Mouse (Mus musculus): ENCODE measurements around the gene Zfp750. TPM values are rescaled to one million over a fixed set of nuclear protein-coding genes. Genes with fewer than 3 reads are reported as not detected.

Zfp750 gene
- polyA plus RNA-seq, 1 experiment from 2014 or later = 9.9 TPM

DNA sequence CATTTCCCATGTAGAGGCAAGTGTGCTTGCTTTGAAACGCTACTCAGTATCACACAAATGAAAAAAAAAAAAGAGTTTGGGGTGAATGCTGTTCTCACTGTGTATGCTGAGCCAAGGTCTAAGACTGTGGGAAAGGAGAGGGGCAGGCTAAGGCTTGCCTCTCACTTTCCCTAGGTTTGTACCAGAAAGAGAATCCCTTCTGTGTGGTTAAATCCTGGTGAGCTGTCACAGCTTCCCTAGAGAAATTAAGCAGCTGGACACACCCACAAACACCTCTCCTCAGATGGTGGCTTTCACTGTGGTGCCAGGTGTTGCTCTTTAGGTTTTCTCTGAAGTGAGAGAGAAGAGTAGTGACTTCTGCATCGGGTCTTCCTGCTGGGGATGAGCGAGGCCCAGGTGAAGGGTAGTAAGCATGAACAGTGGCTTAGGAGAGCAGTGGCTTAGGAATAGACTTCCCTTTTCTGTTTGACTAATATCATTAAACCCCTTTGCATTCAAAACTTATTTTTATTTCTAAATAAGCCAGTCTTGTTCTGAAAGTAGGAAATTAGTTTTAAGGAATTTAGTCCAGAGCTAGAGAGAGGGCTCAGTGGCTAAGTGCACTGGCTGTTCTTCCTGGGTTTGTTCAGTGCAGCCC, 26.4 kb upstream of the Zfp750 start:
- WGBS = 67% methylated on average over 3 of the region's 3 CpGs
- Histone ChIP-seq H3K4me1 (ENCODE audit: control insufficient read depth, insufficient read depth, low read length) (peaks cover 24% of the 10 kb centered on the region), H3K27ac (replicated peaks; ENCODE audit: low read depth, low read length) (peak overlapping the region; percentile 77), H3K9ac (ENCODE audit: low read depth, low read length) (no peak overlapping the region), H3K4me3 (ENCODE audit: low read depth, low read length) (no peak overlapping the region), H3K9me3 (ENCODE audit: control insufficient read depth, low read length) (no peaks in the 10 kb centered on the region), H3K4me2 (ENCODE audit: low read depth, low read length) (no peak overlapping the region), H3K27me3 (replicated peaks; ENCODE audit: control insufficient read depth, insufficient read depth, low read length) (no peaks in the 10 kb centered on the region), H3K36me3 (ENCODE audit: control insufficient read depth, insufficient read depth, low read length) (0 out of 2 replicates have a peak, but pooled peaks cover 7% of the 10 kb centered on the region)
- peak; percentile 61 for DNase-seq (ENCODE audit: low spot score)
- peak; percentile 55; the same call in 1 of the 2 replicates for ATAC-seq (ENCODE audit: low read depth)

- no peak overlapping the region for H3K4me3 ChIP-seq (ENCODE audit: low read depth, low read length)
- H3K9ac ChIP-seq (ENCODE audit: low read depth, low read length) = 0 out of 2 replicates have a peak overlapping the region, but pooled peaks have one; percentile 19
- no peaks in the 10 kb centered on the region for H3K9me3 ChIP-seq (ENCODE audit: control insufficient read depth, low read length)
- 0 out of 2 replicates have a peak, but pooled peaks cover 7% of the 10 kb centered on the region for H3K36me3 ChIP-seq (ENCODE audit: control insufficient read depth, insufficient read depth, low read length)
- peaks cover 18% of the 10 kb centered on the region for H3K4me1 ChIP-seq (ENCODE audit: control insufficient read depth, insufficient read depth, low read length)
- peak overlapping the region; percentile 77 for H3K27ac ChIP-seq (replicated peaks; ENCODE audit: low read depth, low read length)
- H3K27me3 ChIP-seq (replicated peaks; ENCODE audit: control insufficient read depth, insufficient read depth, low read length) = no peaks in the 10 kb centered on the region
- peak; percentile 82 for ATAC-seq (ENCODE audit: low read depth)
- 48% methylated on average over 7 of the region's 7 CpGs for WGBS
- no peak overlapping the region for H3K4me2 ChIP-seq (ENCODE audit: low read depth, low read length)
- peak; percentile 78 for DNase-seq (ENCODE audit: low spot score)
These were observed 25.7 kb upstream of the Zfp750 start for GRCm38 (mm10) chr11:121544755-121545397.

- peaks cover 12% of the 10 kb centered on the region for H3K4me1 ChIP-seq (ENCODE audit: control insufficient read depth, insufficient read depth, low read length)
- no peak overlapping the region for H3K9ac ChIP-seq (ENCODE audit: low read depth, low read length)
- H3K27ac ChIP-seq (replicated peaks; ENCODE audit: low read depth, low read length) = peak overlapping the region; percentile 77
- H3K36me3 ChIP-seq (ENCODE audit: control insufficient read depth, insufficient read depth, low read length) = 0 out of 2 replicates have a peak, but pooled peaks cover 7% of the 10 kb centered on the region
- peak; percentile 79 for ATAC-seq (ENCODE audit: low read depth)
- no peak overlapping the region for H3K4me3 ChIP-seq (ENCODE audit: low read depth, low read length)
- 70% methylated on average over 9 of the region's 9 CpGs for WGBS
- H3K4me2 ChIP-seq (ENCODE audit: low read depth, low read length) = no peak overlapping the region
- peak; percentile 80 for DNase-seq (ENCODE audit: low spot score)
- H3K27me3 ChIP-seq (replicated peaks; ENCODE audit: control insufficient read depth, insufficient read depth, low read length) = no peaks in the 10 kb centered on the region
- no peaks in the 10 kb centered on the region for H3K9me3 ChIP-seq (ENCODE audit: control insufficient read depth, low read length)
These were observed 24.8 kb upstream of the Zfp750 start for GRCm38 (mm10) chr11:121543922-121544321.

GRCm38 (mm10) chr11:121543287-121543856, 24.2 kb upstream of the Zfp750 start:
- 0 out of 2 replicates have a peak, but pooled peaks cover 7% of the 10 kb centered on the region for H3K36me3 ChIP-seq (ENCODE audit: control insufficient read depth, insufficient read depth, low read length)
- no peak overlapping the region for H3K4me3 ChIP-seq (ENCODE audit: low read depth, low read length)
- 89% methylated on average over 5 of the region's 5 CpGs for WGBS
- H3K4me2 ChIP-seq (ENCODE audit: low read depth, low read length) = no peak overlapping the region
- H3K27me3 ChIP-seq (replicated peaks; ENCODE audit: control insufficient read depth, insufficient read depth, low read length) = no peaks in the 10 kb centered on the region
- H3K27ac ChIP-seq (replicated peaks; ENCODE audit: low read depth, low read length) = peak overlapping the region; percentile 77
- H3K4me1 ChIP-seq (ENCODE audit: control insufficient read depth, insufficient read depth, low read length) = peaks cover 12% of the 10 kb centered on the region
- ATAC-seq (ENCODE audit: low read depth) (no peak), DNase-seq (ENCODE audit: low spot score) (no peak)
- no peak overlapping the region for H3K9ac ChIP-seq (ENCODE audit: low read depth, low read length)
- no peaks in the 10 kb centered on the region for H3K9me3 ChIP-seq (ENCODE audit: control insufficient read depth, low read length)

GRCm38 (mm10) chr11:121542471-121542870, 23.3 kb upstream of the Zfp750 start:
- Histone ChIP-seq H3K4me3 (ENCODE audit: low read depth, low read length) (no peak overlapping the region), H3K9me3 (ENCODE audit: control insufficient read depth, low read length) (no peaks in the 10 kb centered on the region), H3K27ac (replicated peaks; ENCODE audit: low read depth, low read length) (no peak overlapping the region), H3K9ac (ENCODE audit: low read depth, low read length) (no peak overlapping the region), H3K36me3 (ENCODE audit: control insufficient read depth, insufficient read depth, low read length) (0 out of 2 replicates have a peak, but pooled peaks cover 7% of the 10 kb centered on the region), H3K4me1 (ENCODE audit: control insufficient read depth, insufficient read depth, low read length) (peaks cover 12% of the 10 kb centered on the region), H3K27me3 (replicated peaks; ENCODE audit: control insufficient read depth, insufficient read depth, low read length) (no peaks in the 10 kb centered on the region), H3K4me2 (ENCODE audit: low read depth, low read length) (no peak overlapping the region)
- WGBS = 70% methylated on average over 4 of the region's 4 CpGs
- DNase-seq (ENCODE audit: low spot score) (no peak), ATAC-seq (ENCODE audit: low read depth) (no peak)

GRCm38 (mm10) chr11:121536528-121536927, 17.4 kb upstream of the Zfp750 start:
- ATAC-seq (ENCODE audit: low read depth) (no peak), DNase-seq (ENCODE audit: low spot score) (no peak)
- 50% methylated on average over 3 of the region's 3 CpGs for WGBS
- no peak overlapping the region for H3K9ac ChIP-seq (ENCODE audit: low read depth, low read length)
- H3K27ac ChIP-seq (replicated peaks; ENCODE audit: low read depth, low read length) = no peak overlapping the region
- 0 out of 2 replicates have a peak, but pooled peaks cover 7% of the 10 kb centered on the region for H3K36me3 ChIP-seq (ENCODE audit: control insufficient read depth, insufficient read depth, low read length)
- H3K9me3 ChIP-seq (ENCODE audit: control insufficient read depth, low read length) = no peaks in the 10 kb centered on the region
- peaks cover 8% of the 10 kb centered on the region; the same call in 1 of the 2 replicates for H3K4me1 ChIP-seq (ENCODE audit: control insufficient read depth, insufficient read depth, low read length)
- H3K4me3 ChIP-seq (ENCODE audit: low read depth, low read length) = no peak overlapping the region
- no peak overlapping the region for H3K4me2 ChIP-seq (ENCODE audit: low read depth, low read length)
- H3K27me3 ChIP-seq (replicated peaks; ENCODE audit: control insufficient read depth, insufficient read depth, low read length) = no peaks in the 10 kb centered on the region

GRCm38 (mm10) chr11:121529747-121530146, 10.6 kb upstream of the Zfp750 start:
- no peak for ATAC-seq (ENCODE audit: low read depth)
- no peak overlapping the region for H3K27ac ChIP-seq (replicated peaks; ENCODE audit: low read depth, low read length)

GRCm38 (mm10) chr11:121524191-121524590, 5.1 kb upstream of the Zfp750 start:
- Histone ChIP-seq H3K4me3 (ENCODE audit: low read depth, low read length) (no peak overlapping the region), H3K4me1 (ENCODE audit: control insufficient read depth, insufficient read depth, low read length) (no peaks in the 10 kb centered on the region; the same call in 1 of the 2 replicates), H3K27ac (replicated peaks; ENCODE audit: low read depth, low read length) (no peak overlapping the region), H3K4me2 (ENCODE audit: low read depth, low read length) (no peak overlapping the region), H3K36me3 (ENCODE audit: control insufficient read depth, insufficient read depth, low read length) (no peaks in the 10 kb centered on the region), H3K9me3 (ENCODE audit: control insufficient read depth, low read length) (no peaks in the 10 kb centered on the region), H3K9ac (ENCODE audit: low read depth, low read length) (no peak overlapping the region), H3K27me3 (replicated peaks; ENCODE audit: control insufficient read depth, insufficient read depth, low read length) (no peaks in the 10 kb centered on the region)
- DNase-seq (ENCODE audit: low spot score) (no peak), ATAC-seq (ENCODE audit: low read depth) (peak; percentile 27; the same call in 1 of the 2 replicates)
- WGBS = 77% methylated on average over 7 of the region's 7 CpGs

More at GRCm38 (mm10) chr11:121529747-121530146, 10.6 kb upstream of the Zfp750 start:
- 87% methylated on average over 3 of the region's 3 CpGs for WGBS
- Histone ChIP-seq H3K9me3 (ENCODE audit: control insufficient read depth, low read length) (no peaks in the 10 kb centered on the region), H3K4me3 (ENCODE audit: low read depth, low read length) (no peak overlapping the region), H3K4me2 (ENCODE audit: low read depth, low read length) (no peak overlapping the region), H3K36me3 (ENCODE audit: control insufficient read depth, insufficient read depth, low read length) (no peaks in the 10 kb centered on the region), H3K27me3 (replicated peaks; ENCODE audit: control insufficient read depth, insufficient read depth, low read length) (no peaks in the 10 kb centered on the region), H3K4me1 (ENCODE audit: control insufficient read depth, insufficient read depth, low read length) (peaks cover 8% of the 10 kb centered on the region; the same call in 1 of the 2 replicates), H3K9ac (ENCODE audit: low read depth, low read length) (no peak overlapping the region)
- DNase-seq (ENCODE audit: low spot score) = no peak
